Mouse (Mus musculus): ENCODE results near the gene Timm29. TPM values are rescaled to one million over a fixed set of nuclear protein-coding genes. Genes with fewer than 3 reads are reported as not detected.

Timm29 gene
- polyA plus RNA-seq, 1 experiment from 2014 or later: 35.2 TPM

- Histone ChIP-seq H3K4me3 (ENCODE audit: low read depth, low read length) (no peak overlapping the region), H3K4me1 (replicated peaks; ENCODE audit: control insufficient read depth, insufficient read depth, low read length) (peaks cover 4% of the 10 kb centered on the region; the same call in 1 of the 2 replicates), H3K27ac (ENCODE audit: low read depth, low read length) (no peak overlapping the region), H3K9me3 (ENCODE audit: control insufficient read depth, low read length) (no peaks in the 10 kb centered on the region), H3K27me3 (replicated peaks; ENCODE audit: control insufficient read depth, insufficient read depth, low read length) (no peaks in the 10 kb centered on the region), H3K9ac (ENCODE audit: low read depth, low read length) (no peak overlapping the region), H3K36me3 (ENCODE audit: control insufficient read depth, insufficient read depth, low read length) (peaks cover 2% of the 10 kb centered on the region; the same call in 1 of the 2 replicates), H3K4me2 (no peak overlapping the region)
- DNase-seq (ENCODE audit: low spot score) (no peak), ATAC-seq (replicated peaks; ENCODE audit: low FRiP score) (no peak)
- WGBS: 82% methylated on average over 2 of the region's 2 CpGs
These were observed 8.6 kb downstream of the Timm29 start for GRCm38 (mm10) chr9:21601073-21601472.

GRCm38 (mm10) chr9:21601722-21602399 lies 9.3 kb downstream of the Timm29 start:
- Histone ChIP-seq H3K36me3 (ENCODE audit: control insufficient read depth, insufficient read depth, low read length) (no peaks in the 10 kb centered on the region), H3K27me3 (replicated peaks; ENCODE audit: control insufficient read depth, insufficient read depth, low read length) (no peaks in the 10 kb centered on the region), H3K9me3 (ENCODE audit: control insufficient read depth, low read length) (no peaks in the 10 kb centered on the region), H3K4me2 (no peak overlapping the region), H3K9ac (ENCODE audit: low read depth, low read length) (no peak overlapping the region), H3K4me1 (replicated peaks; ENCODE audit: control insufficient read depth, insufficient read depth, low read length) (peaks cover 4% of the 10 kb centered on the region; the same call in 1 of the 2 replicates), H3K27ac (ENCODE audit: low read depth, low read length) (no peak overlapping the region), H3K4me3 (ENCODE audit: low read depth, low read length) (no peak overlapping the region)
- WGBS: 50% methylated on average over 10 of the region's 10 CpGs
- DNase-seq (ENCODE audit: low spot score): peak; percentile 61
- peak; percentile 51 for ATAC-seq (replicated peaks; ENCODE audit: low FRiP score)

GRCm38 (mm10) chr9:21604119-21604518 lies 11.6 kb downstream of the Timm29 start:
- H3K9ac ChIP-seq (ENCODE audit: low read depth, low read length): no peak overlapping the region
- no peak for ATAC-seq (replicated peaks; ENCODE audit: low FRiP score)
- H3K27me3 ChIP-seq (replicated peaks; ENCODE audit: control insufficient read depth, insufficient read depth, low read length): no peaks in the 10 kb centered on the region
- no peak for DNase-seq (ENCODE audit: low spot score)
- no peak overlapping the region for H3K4me2 ChIP-seq
- H3K4me3 ChIP-seq (ENCODE audit: low read depth, low read length): no peak overlapping the region
- no peak overlapping the region for H3K27ac ChIP-seq (ENCODE audit: low read depth, low read length)
- no peaks in the 10 kb centered on the region for H3K36me3 ChIP-seq (ENCODE audit: control insufficient read depth, insufficient read depth, low read length)
- peaks cover 4% of the 10 kb centered on the region; the same call in 1 of the 2 replicates for H3K4me1 ChIP-seq (replicated peaks; ENCODE audit: control insufficient read depth, insufficient read depth, low read length)
- WGBS: 76% methylated on average over 5 of the region's 5 CpGs
- no peaks in the 10 kb centered on the region for H3K9me3 ChIP-seq (ENCODE audit: control insufficient read depth, low read length)

- ATAC-seq (replicated peaks; ENCODE audit: low FRiP score): no peak
- 83% methylated on average over 5 of the region's 5 CpGs for WGBS
- H3K27ac ChIP-seq (ENCODE audit: low read depth, low read length): no peak overlapping the region
These were observed 13.3 kb downstream of the Timm29 start for GRCm38 (mm10) chr9:21605865-21606264.

GRCm38 (mm10) chr9:21606648-21607047 lies 14.1 kb downstream of the Timm29 start:
- ATAC-seq (replicated peaks; ENCODE audit: low FRiP score) (no peak), DNase-seq (ENCODE audit: low spot score) (no peak)
- no peaks in the 10 kb centered on the region for H3K9me3 ChIP-seq (ENCODE audit: control insufficient read depth, low read length)
- WGBS: 23% methylated on average over 1 of the region's 1 CpGs
- H3K4me1 ChIP-seq (replicated peaks; ENCODE audit: control insufficient read depth, insufficient read depth, low read length): no peaks in the 10 kb centered on the region
- H3K27ac ChIP-seq (ENCODE audit: low read depth, low read length): no peak overlapping the region
- H3K27me3 ChIP-seq (replicated peaks; ENCODE audit: control insufficient read depth, insufficient read depth, low read length): no peaks in the 10 kb centered on the region
- H3K36me3 ChIP-seq (ENCODE audit: control insufficient read depth, insufficient read depth, low read length): no peaks in the 10 kb centered on the region
- no peak overlapping the region for H3K4me2 ChIP-seq
- H3K4me3 ChIP-seq (ENCODE audit: low read depth, low read length): no peak overlapping the region
- no peak overlapping the region for H3K9ac ChIP-seq (ENCODE audit: low read depth, low read length)

More at GRCm38 (mm10) chr9:21605865-21606264, 13.3 kb downstream of the Timm29 start:
- H3K4me3 ChIP-seq (ENCODE audit: low read depth, low read length): no peak overlapping the region
- no peak overlapping the region for H3K4me2 ChIP-seq
- no peak for DNase-seq (ENCODE audit: low spot score)
- no peaks in the 10 kb centered on the region for H3K9me3 ChIP-seq (ENCODE audit: control insufficient read depth, low read length)
- no peaks in the 10 kb centered on the region for H3K4me1 ChIP-seq (replicated peaks; ENCODE audit: control insufficient read depth, insufficient read depth, low read length)
- H3K9ac ChIP-seq (ENCODE audit: low read depth, low read length): no peak overlapping the region
- H3K27me3 ChIP-seq (replicated peaks; ENCODE audit: control insufficient read depth, insufficient read depth, low read length): no peaks in the 10 kb centered on the region
- no peaks in the 10 kb centered on the region for H3K36me3 ChIP-seq (ENCODE audit: control insufficient read depth, insufficient read depth, low read length)

- no peak overlapping the region for H3K4me2 ChIP-seq
- H3K27me3 ChIP-seq (replicated peaks; ENCODE audit: control insufficient read depth, insufficient read depth, low read length): no peaks in the 10 kb centered on the region
- no peak overlapping the region for H3K4me3 ChIP-seq (ENCODE audit: low read depth, low read length)
- ATAC-seq (replicated peaks; ENCODE audit: low FRiP score): no peak
- H3K36me3 ChIP-seq (ENCODE audit: control insufficient read depth, insufficient read depth, low read length): no peaks in the 10 kb centered on the region
- peaks cover 3% of the 10 kb centered on the region for H3K4me1 ChIP-seq (replicated peaks; ENCODE audit: control insufficient read depth, insufficient read depth, low read length)
- no peaks in the 10 kb centered on the region for H3K9me3 ChIP-seq (ENCODE audit: control insufficient read depth, low read length)
- H3K27ac ChIP-seq (ENCODE audit: low read depth, low read length): no peak overlapping the region
- no peak overlapping the region for H3K9ac ChIP-seq (ENCODE audit: low read depth, low read length)
- DNase-seq (ENCODE audit: low spot score): no peak
- 87% methylated on average over 1 of the region's 1 CpGs for WGBS
These were observed 17.3 kb downstream of the Timm29 start for GRCm38 (mm10) chr9:21609861-21610260.

- no peak for ATAC-seq (replicated peaks; ENCODE audit: low FRiP score)
- Histone ChIP-seq H3K4me1 (replicated peaks; ENCODE audit: control insufficient read depth, insufficient read depth, low read length) (peaks cover 12% of the 10 kb centered on the region), H3K36me3 (ENCODE audit: control insufficient read depth, insufficient read depth, low read length) (peaks cover 2% of the 10 kb centered on the region; the same call in 1 of the 2 replicates), H3K4me3 (ENCODE audit: low read depth, low read length) (peak overlapping the region; percentile 86), H3K9me3 (ENCODE audit: control insufficient read depth, low read length) (no peaks in the 10 kb centered on the region), H3K4me2 (peak overlapping the region; percentile 85), H3K27me3 (replicated peaks; ENCODE audit: control insufficient read depth, insufficient read depth, low read length) (no peaks in the 10 kb centered on the region), H3K9ac (ENCODE audit: low read depth, low read length) (peak overlapping the region; percentile 84), H3K27ac (ENCODE audit: low read depth, low read length) (peak overlapping the region; percentile 97)
- 62% methylated on average over 15 of the region's 15 CpGs for WGBS
- DNase-seq (ENCODE audit: low spot score): no peak
These were observed 22.5 kb downstream of the Timm29 start for GRCm38 (mm10) chr9:21614864-21615616.

GRCm38 (mm10) chr9:21615617-21616231 lies 23.2 kb downstream of the Timm29 start, which contains the start of gene Smarca4:
Gene Smarca4, plus strand, starts transcription at chr9:21616169.
- ATAC-seq (replicated peaks; ENCODE audit: low FRiP score) (peak; percentile 94), DNase-seq (ENCODE audit: low spot score) (peak; percentile 100)
- Histone ChIP-seq H3K4me2 (peak within 1 kb of the TSS; percentile 85), H3K9me3 (ENCODE audit: control insufficient read depth, low read length) (no peaks in the 10 kb centered on the region), H3K27me3 (replicated peaks; ENCODE audit: control insufficient read depth, insufficient read depth, low read length) (no peaks in the 10 kb centered on the region), H3K27ac (ENCODE audit: low read depth, low read length) (peak within 1 kb of the TSS; percentile 97), H3K9ac (ENCODE audit: low read depth, low read length) (peak within 1 kb of the TSS; percentile 98), H3K4me3 (ENCODE audit: low read depth, low read length) (peak within 1 kb of the TSS; percentile 86), H3K4me1 (replicated peaks; ENCODE audit: control insufficient read depth, insufficient read depth, low read length) (peaks cover 12% of the 10 kb centered on the region), H3K36me3 (ENCODE audit: control insufficient read depth, insufficient read depth, low read length) (peaks cover 2% of the 10 kb centered on the region; the same call in 1 of the 2 replicates)
- under 1% methylated on average over 33 of the region's 45 CpGs for WGBS
